Mouse (Mus musculus): ENCODE results near the gene Kcnk15.

DNA sequence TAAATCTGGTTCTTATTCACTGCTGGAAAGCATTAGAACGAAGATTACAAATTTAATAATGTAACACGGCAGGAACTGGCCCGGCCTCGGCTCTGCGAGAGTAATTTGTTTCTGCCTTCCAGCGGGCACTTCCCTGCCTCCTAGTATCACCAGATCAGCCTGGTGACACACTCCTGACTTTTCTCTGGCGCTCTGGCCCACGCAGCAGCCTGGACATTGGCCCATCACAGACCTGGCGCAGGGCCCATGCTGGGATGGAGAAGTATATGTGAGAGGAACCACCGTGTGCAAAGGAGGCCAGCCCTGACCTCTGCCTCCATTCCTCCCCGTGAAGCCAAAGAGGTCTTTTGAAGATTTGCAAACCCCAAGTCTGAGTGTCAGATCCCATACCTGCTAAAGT lies 50.0 kb downstream of the Kcnk15 start:
- no peak for TF ChIP-seq CTCF (IDR thresholded peaks at IDR 0.05; ENCODE audit: extremely low read depth, insufficient read length, insufficient replicate concordance, low read depth, low read length)
- no peak for TF ChIP-seq POLR2A (IDR thresholded peaks at IDR 0.05; ENCODE audit: low read depth, low read length)

Data from small intestine, adult 2 months (tissue).